Mouse (Mus musculus): ENCODE measurements at regions not wholly inside any gene's neighbourhood (a gene's known extent, or its start where the extent isn't known, plus 50 kb on each side); places are given as distances from the start of the nearest gene placed in this dataset.

DNA sequence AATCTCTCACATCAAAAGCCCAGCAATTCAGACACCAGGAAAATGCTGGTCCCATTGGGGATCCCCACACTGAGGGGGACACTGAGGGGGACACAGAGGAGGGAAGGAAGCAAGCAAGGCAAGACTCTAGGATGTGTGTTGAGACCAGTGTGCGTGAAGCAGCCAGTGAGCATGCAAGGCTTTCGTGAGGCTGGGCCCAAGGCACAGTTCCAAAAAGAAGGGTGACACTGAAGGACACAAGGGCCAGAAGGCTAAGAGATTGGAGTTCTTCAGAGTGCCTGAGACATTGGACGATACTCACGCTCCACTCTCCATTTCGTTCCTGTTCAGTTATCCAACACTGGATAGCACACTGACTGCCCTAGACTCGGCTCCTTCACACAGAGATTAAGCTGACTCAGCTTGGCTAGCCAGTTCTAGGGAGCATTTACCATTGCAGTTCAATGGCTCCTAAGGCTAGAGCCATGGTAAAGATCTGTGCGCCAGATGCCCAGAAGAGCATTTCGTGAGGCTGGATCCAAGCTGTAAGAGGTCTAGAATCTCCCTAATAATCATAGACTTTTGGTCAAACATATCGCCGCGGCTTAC, 150.1 kb downstream of the Zfp36l1 start:
- no peak for TF ChIP-seq BHLHE40 (IDR thresholded peaks at IDR 0.05; ENCODE audit: borderline replicate concordance, low read depth, low read length)
- no peak for TF ChIP-seq HCFC1 (IDR thresholded peaks at IDR 0.05; ENCODE audit: low read depth, low read length)
